Mouse (Mus musculus): ENCODE data around the gene Palm2. TPM values are rescaled to one million over a fixed set of nuclear protein-coding genes. Genes with fewer than 3 reads are reported as not detected.

Gene Palm2
- polyA plus RNA-seq, 1 experiment from 2014 or later, result 2.5 TPM

DNA sequence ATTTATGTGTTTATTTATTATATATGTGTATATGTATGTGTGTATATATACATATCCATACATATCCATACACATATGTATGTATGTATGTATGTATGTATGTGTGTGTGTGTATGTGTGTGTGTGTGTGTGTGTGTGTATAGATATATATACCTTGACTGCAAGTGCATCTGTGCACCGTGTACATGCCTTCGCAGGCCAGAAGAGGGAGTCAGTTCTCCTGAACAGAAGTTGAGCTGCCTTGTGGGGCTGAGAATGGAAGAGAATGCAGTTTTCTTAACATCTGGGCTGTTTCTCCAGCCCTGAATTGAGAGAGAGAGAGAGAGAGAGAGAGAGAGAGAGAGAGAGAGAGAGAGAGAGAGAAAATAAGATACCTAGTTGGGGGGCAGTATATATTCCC lies 289.6 kb downstream of the Palm2 start:
- Histone ChIP-seq H3K4me2 (no peak overlapping the region), H3K9ac (ENCODE audit: low read length) (no peak overlapping the region), H3K27me3 (ENCODE audit: control insufficient read depth, insufficient read depth, low read length) (no peaks in the 10 kb centered on the region), H3K9me3 (ENCODE audit: control insufficient read depth, low read length) (no peaks in the 10 kb centered on the region), H3K36me3 (ENCODE audit: control insufficient read depth, insufficient read depth, low read length) (no peaks in the 10 kb centered on the region), H3K4me3 (ENCODE audit: low read depth, low read length) (no peak overlapping the region), H3K27ac (ENCODE audit: low read depth, low read length) (no peak overlapping the region), H3K4me1 (ENCODE audit: control insufficient read depth, insufficient read depth, low read length) (no peaks in the 10 kb centered on the region)
- DNase-seq (ENCODE audit: low spot score, missing footprints), result no peak
- WGBS, result 57% methylated on average over 2 of the region's 2 CpGs
- no peak for ATAC-seq (ENCODE audit: low FRiP score)

DNA sequence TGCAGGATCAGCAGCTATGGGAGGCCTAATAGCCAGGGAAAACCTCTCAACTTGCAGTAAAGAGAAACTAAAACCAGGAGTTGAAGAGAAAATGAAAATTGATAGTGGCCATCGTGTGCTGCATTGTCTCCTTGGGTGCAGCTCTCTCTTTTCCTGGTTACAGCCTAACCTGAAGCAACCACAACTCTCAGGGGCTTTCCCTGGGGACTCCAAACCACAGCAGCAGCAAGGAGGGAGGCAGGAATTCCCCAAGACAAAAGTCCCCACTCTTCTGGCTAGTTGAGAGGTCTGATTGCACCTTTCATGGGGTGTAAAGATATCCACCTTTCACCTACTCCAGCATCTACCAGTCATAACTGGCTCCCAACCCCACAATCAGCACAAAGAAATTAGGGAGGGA lies 291.5 kb downstream of the Palm2 start:
- WGBS, result 85% methylated on average over 1 of the region's 1 CpGs
- no peaks in the 10 kb centered on the region for H3K4me1 ChIP-seq (ENCODE audit: control insufficient read depth, insufficient read depth, low read length)
- H3K9me3 ChIP-seq (ENCODE audit: control insufficient read depth, low read length), result no peaks in the 10 kb centered on the region
- H3K4me3 ChIP-seq (ENCODE audit: low read depth, low read length), result no peak overlapping the region
- no peak for DNase-seq (ENCODE audit: low spot score, missing footprints)
- no peak overlapping the region for H3K4me2 ChIP-seq
- H3K27ac ChIP-seq (ENCODE audit: low read depth, low read length), result no peak overlapping the region
- H3K27me3 ChIP-seq (ENCODE audit: control insufficient read depth, insufficient read depth, low read length), result no peaks in the 10 kb centered on the region
- no peak for ATAC-seq (ENCODE audit: low FRiP score)
- no peak overlapping the region for H3K9ac ChIP-seq (ENCODE audit: low read length)
- H3K36me3 ChIP-seq (ENCODE audit: control insufficient read depth, insufficient read depth, low read length), result no peaks in the 10 kb centered on the region

DNA sequence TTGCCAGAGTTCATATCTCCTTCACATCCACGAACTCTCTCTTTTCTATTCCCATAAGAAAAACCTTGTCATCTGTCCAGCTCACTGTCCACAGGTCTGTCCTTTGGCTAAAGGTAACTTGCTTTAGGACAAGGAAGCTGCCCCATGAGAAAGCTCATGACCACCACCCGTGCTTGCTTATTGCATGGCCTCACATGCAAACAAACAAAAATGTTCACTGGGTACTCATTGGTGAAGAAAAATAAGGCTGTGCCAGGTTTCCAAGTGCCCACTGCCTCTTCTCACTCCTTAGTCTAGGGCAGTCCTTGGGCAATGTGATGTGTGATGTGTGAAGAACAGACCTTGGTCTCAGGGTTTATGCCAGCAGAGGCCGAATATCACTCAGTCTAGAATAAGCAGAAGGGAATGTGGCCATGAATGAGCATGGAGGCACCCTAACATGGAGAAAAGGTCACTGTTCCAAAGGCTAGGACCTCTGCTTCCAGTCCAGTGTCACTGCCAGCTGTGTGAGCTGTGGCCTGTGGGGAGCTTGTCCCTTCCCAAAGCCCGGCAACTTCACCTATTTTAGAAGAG lies 294.6 kb downstream of the Palm2 start:
- Histone ChIP-seq H3K36me3 (ENCODE audit: control insufficient read depth, insufficient read depth, low read length) (no peaks in the 10 kb centered on the region), H3K4me1 (ENCODE audit: control insufficient read depth, insufficient read depth, low read length) (no peaks in the 10 kb centered on the region), H3K4me3 (ENCODE audit: low read depth, low read length) (no peak overlapping the region), H3K4me2 (no peak overlapping the region), H3K9ac (ENCODE audit: low read length) (no peak overlapping the region), H3K27ac (ENCODE audit: low read depth, low read length) (no peak overlapping the region), H3K27me3 (ENCODE audit: control insufficient read depth, insufficient read depth, low read length) (no peaks in the 10 kb centered on the region), H3K9me3 (ENCODE audit: control insufficient read depth, low read length) (no peaks in the 10 kb centered on the region)
- DNase-seq (ENCODE audit: low spot score, missing footprints) (no peak), ATAC-seq (ENCODE audit: low FRiP score) (no peak)
- WGBS, result 86% methylated on average over 4 of the region's 4 CpGs

DNA sequence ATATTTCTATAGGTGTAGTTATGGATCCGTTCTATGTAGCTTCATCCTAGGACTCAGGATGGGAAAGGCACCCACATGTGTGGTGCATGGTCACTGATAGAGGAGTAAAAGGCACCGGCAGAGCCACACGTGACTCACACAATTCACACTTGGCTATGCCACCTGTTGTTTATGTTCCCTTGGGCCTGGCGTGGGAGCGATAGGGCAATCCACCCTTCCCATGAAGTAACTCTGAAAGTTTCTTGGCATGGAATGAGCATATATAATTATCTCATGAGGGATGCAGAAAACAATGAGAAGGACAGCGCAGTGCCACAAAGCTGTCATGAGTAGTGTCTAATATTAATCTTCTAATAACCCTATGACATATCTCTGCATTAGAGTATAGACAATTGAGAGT lies 296.0 kb downstream of the Palm2 start:
- Histone ChIP-seq H3K27ac (ENCODE audit: low read depth, low read length) (no peak overlapping the region), H3K9ac (ENCODE audit: low read length) (no peak overlapping the region), H3K27me3 (ENCODE audit: control insufficient read depth, insufficient read depth, low read length) (no peaks in the 10 kb centered on the region), H3K9me3 (ENCODE audit: control insufficient read depth, low read length) (no peaks in the 10 kb centered on the region), H3K4me3 (ENCODE audit: low read depth, low read length) (no peak overlapping the region), H3K4me1 (ENCODE audit: control insufficient read depth, insufficient read depth, low read length) (no peaks in the 10 kb centered on the region), H3K36me3 (ENCODE audit: control insufficient read depth, insufficient read depth, low read length) (no peaks in the 10 kb centered on the region), H3K4me2 (no peak overlapping the region)
- DNase-seq (ENCODE audit: low spot score, missing footprints) (no peak), ATAC-seq (ENCODE audit: low FRiP score) (no peak)
- 94% methylated on average over 6 of the region's 6 CpGs for WGBS

DNA sequence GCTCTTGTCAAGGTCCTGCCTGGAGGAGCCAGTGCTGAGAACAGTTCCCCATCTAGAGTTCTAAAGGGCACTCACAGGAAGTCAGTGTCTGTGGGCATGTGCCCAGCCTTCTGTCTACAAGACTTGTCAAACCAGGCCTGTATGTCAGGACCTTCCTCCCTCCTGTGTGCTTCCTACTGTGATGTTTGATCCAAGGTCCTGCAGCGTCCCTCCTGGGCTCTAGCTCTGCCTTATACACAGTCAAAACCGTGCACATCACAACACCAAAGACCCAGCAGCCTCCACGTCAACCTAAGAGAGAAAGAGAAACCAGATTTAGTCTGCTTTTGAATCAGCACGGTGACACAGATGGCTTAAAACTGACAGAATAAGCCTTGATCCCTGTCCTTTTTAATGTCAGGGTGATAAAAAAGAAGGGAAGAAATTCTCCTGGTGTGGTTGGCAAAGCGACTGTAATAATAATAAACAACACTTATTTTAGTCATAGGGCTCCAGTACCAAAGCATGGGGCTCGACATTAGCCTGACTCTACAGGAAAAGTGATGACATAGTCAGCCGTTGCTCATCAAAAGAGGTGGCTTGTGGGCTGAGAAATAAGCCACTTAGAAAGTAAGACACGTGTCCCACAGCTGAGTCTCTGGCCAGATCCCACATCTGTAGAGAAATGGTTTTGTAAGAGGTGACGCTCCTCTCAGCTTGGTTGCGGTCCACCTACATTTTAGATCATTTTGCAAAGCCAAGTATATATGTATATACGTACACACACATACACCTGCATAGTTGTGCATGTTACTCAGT lies 297.0 kb downstream of the Palm2 start:
- Histone ChIP-seq H3K4me3 (ENCODE audit: low read depth, low read length) (no peak overlapping the region), H3K9me3 (ENCODE audit: control insufficient read depth, low read length) (no peaks in the 10 kb centered on the region), H3K27ac (ENCODE audit: low read depth, low read length) (no peak overlapping the region), H3K9ac (ENCODE audit: low read length) (no peak overlapping the region), H3K36me3 (ENCODE audit: control insufficient read depth, insufficient read depth, low read length) (no peaks in the 10 kb centered on the region), H3K27me3 (ENCODE audit: control insufficient read depth, insufficient read depth, low read length) (no peaks in the 10 kb centered on the region), H3K4me2 (no peak overlapping the region), H3K4me1 (ENCODE audit: control insufficient read depth, insufficient read depth, low read length) (no peaks in the 10 kb centered on the region)
- ATAC-seq (ENCODE audit: low FRiP score), result no peak
- 84% methylated on average over 11 of the region's 11 CpGs for WGBS
- no peak for DNase-seq (ENCODE audit: low spot score, missing footprints)

DNA sequence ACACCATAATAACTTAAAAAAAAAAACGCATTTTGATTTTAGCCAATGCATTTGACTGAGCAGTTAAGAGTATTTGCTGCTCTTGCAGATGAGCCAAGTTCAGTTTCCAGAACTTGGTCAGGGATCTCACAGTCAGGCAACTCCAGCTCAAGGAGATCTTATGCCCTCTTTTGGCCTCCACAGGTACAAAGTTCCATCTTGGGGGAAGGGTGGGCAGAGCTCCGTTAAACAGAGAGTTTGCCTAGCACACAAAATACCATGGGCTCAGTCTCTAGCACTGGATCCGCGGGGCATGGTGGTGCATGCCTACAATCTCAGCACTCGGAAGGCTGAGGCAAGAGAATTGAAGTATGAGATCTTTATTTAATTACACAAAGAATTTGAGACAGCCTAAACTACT lies 298.3 kb downstream of the Palm2 start:
- DNase-seq (ENCODE audit: low spot score, missing footprints) (no peak), ATAC-seq (ENCODE audit: low FRiP score) (no peak)
- Histone ChIP-seq H3K9me3 (ENCODE audit: control insufficient read depth, low read length) (no peaks in the 10 kb centered on the region), H3K4me3 (ENCODE audit: low read depth, low read length) (no peak overlapping the region), H3K36me3 (ENCODE audit: control insufficient read depth, insufficient read depth, low read length) (no peaks in the 10 kb centered on the region), H3K27ac (ENCODE audit: low read depth, low read length) (no peak overlapping the region), H3K4me1 (ENCODE audit: control insufficient read depth, insufficient read depth, low read length) (no peaks in the 10 kb centered on the region), H3K9ac (ENCODE audit: low read length) (no peak overlapping the region), H3K27me3 (ENCODE audit: control insufficient read depth, insufficient read depth, low read length) (no peaks in the 10 kb centered on the region), H3K4me2 (no peak overlapping the region)
- 86% methylated on average over 5 of the region's 5 CpGs for WGBS

DNA sequence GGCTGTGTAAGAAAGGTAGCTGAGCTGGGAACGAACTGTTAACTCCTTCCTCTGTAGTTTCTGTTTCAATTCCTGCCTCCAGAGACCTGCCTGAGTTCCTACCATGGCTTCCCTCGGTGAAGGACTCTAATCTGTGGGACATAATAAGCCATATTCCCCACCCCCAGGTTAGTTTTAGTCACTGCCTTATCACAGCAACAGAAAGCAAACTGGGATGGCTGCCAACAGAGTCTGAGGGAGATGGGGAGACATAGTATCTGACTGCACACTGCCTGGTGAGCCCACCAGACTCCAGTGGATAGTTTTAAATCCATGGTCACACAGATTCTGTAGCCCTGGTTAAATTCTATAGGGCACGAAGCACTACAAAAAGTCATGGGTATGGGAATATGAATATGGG lies 299.4 kb downstream of the Palm2 start:
- Histone ChIP-seq H3K4me2 (no peak overlapping the region), H3K4me3 (ENCODE audit: low read depth, low read length) (no peak overlapping the region), H3K27me3 (ENCODE audit: control insufficient read depth, insufficient read depth, low read length) (no peaks in the 10 kb centered on the region), H3K27ac (ENCODE audit: low read depth, low read length) (no peak overlapping the region), H3K36me3 (ENCODE audit: control insufficient read depth, insufficient read depth, low read length) (no peaks in the 10 kb centered on the region), H3K4me1 (ENCODE audit: control insufficient read depth, insufficient read depth, low read length) (no peaks in the 10 kb centered on the region), H3K9me3 (ENCODE audit: control insufficient read depth, low read length) (no peaks in the 10 kb centered on the region), H3K9ac (ENCODE audit: low read length) (no peak overlapping the region)
- WGBS, result 83% methylated on average over 3 of the region's 3 CpGs
- DNase-seq (ENCODE audit: low spot score, missing footprints) (no peak), ATAC-seq (ENCODE audit: low FRiP score) (no peak)

DNA sequence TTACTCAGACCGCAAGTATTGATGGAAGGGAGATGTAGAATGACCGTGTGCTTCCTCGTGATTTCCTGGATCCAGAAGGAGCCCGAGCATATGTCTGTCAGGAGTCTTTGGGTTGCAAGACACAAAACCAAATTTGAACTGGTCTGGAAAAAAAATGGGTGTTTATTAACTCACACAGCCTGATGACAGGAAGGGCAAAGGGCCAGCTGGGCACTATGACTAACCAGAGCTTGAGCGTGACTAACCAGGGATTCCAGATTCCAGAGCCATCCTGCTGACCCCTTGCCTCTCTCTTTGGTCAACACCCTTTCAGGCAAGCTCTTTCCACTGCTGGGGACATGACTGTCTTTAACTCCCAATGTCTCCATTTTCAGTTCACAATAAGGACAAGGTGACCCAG lies 301.4 kb downstream of the Palm2 start:
- H3K9ac ChIP-seq (ENCODE audit: low read length), result no peak overlapping the region
- ATAC-seq (ENCODE audit: low FRiP score) (no peak), DNase-seq (ENCODE audit: low spot score, missing footprints) (no peak)
- no peak overlapping the region for H3K4me3 ChIP-seq (ENCODE audit: low read depth, low read length)
- H3K27ac ChIP-seq (ENCODE audit: low read depth, low read length), result no peak overlapping the region
- no peaks in the 10 kb centered on the region for H3K9me3 ChIP-seq (ENCODE audit: control insufficient read depth, low read length)
- no peaks in the 10 kb centered on the region for H3K36me3 ChIP-seq (ENCODE audit: control insufficient read depth, insufficient read depth, low read length)
- H3K27me3 ChIP-seq (ENCODE audit: control insufficient read depth, insufficient read depth, low read length), result no peaks in the 10 kb centered on the region
- 95% methylated on average over 5 of the region's 5 CpGs for WGBS
- no peaks in the 10 kb centered on the region for H3K4me1 ChIP-seq (ENCODE audit: control insufficient read depth, insufficient read depth, low read length)
- no peak overlapping the region for H3K4me2 ChIP-seq

DNA sequence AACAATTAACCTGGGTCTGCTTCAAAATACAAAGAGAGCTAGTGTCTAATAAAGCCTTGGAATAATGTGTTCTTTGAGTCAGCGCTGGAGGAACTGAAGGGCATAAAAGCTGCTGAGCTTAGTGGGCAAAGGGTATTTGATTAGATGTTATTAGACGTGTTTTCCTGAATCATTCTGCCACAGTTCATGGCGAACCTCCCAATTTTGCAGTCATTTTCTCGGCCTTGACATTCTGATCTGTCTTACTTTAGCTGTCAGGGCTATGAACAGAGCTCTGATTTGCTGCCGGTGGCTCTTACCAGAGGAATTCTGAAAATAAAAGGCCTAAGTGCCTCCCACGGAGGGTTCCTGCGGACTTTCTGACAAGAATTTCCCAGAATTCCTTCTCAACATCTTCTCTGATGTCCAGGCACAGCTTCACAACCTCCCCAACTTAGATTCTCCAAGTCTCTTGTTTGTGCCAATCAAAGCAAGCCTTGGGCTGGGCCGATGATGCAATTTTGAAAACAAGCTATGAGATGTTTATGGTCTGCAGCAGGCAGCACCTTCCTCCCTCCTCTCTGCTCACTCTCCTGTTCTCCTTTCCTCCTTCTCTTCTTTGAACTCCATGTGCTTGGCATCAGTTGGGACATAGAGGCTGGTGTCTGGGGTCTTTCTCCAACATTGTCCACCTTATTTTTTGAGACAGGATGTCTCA lies 305.0 kb downstream of the Palm2 start:
- H3K27ac ChIP-seq (ENCODE audit: low read depth, low read length), result no peak overlapping the region
- DNase-seq (ENCODE audit: low spot score, missing footprints), result no peak
- H3K9ac ChIP-seq (ENCODE audit: low read length), result no peak overlapping the region
- no peaks in the 10 kb centered on the region for H3K4me1 ChIP-seq (ENCODE audit: control insufficient read depth, insufficient read depth, low read length)
- WGBS, result 49% methylated on average over 8 of the region's 8 CpGs
- no peaks in the 10 kb centered on the region for H3K9me3 ChIP-seq (ENCODE audit: control insufficient read depth, low read length)
- no peak overlapping the region for H3K4me3 ChIP-seq (ENCODE audit: low read depth, low read length)
- ATAC-seq (ENCODE audit: low FRiP score), result no peak
- no peaks in the 10 kb centered on the region for H3K36me3 ChIP-seq (ENCODE audit: control insufficient read depth, insufficient read depth, low read length)
- H3K4me2 ChIP-seq, result no peak overlapping the region
- no peaks in the 10 kb centered on the region for H3K27me3 ChIP-seq (ENCODE audit: control insufficient read depth, insufficient read depth, low read length)

Data from midbrain, embryonic 11.5 days (tissue).